Mouse (Mus musculus): ENCODE measurements around the gene Ssrp1. TPM values are rescaled to one million over a fixed set of nuclear protein-coding genes. Genes with fewer than 3 reads are reported as not detected.

Ssrp1 gene
- polyA plus RNA-seq, 1 experiment from 2014 or later = 291 TPM

GRCm38 (mm10) chr2:85093376-85093775, 56.3 kb downstream of the Ssrp1 start:
- no peak overlapping the region for H3K4me2 ChIP-seq
- H3K36me3 ChIP-seq = no peaks in the 10 kb centered on the region
- no peaks in the 10 kb centered on the region for H3K27me3 ChIP-seq
- no peaks in the 10 kb centered on the region for H3K9me3 ChIP-seq
- H3K4me3 ChIP-seq = no peak overlapping the region
- no peak overlapping the region for H3K27ac ChIP-seq
- H3K9ac ChIP-seq = no peak overlapping the region
- WGBS = 89% methylated on average over 1 of the region's 1 CpGs
- no peak for ATAC-seq (ENCODE audit: insufficient number of reproducible peaks, insufficient read depth, low FRiP score, low TSS enrichment, low read depth)
- peaks cover 7% of the 10 kb centered on the region; the same call in 1 of the 2 replicates for H3K4me1 ChIP-seq

- Histone ChIP-seq H3K27me3 (no peaks in the 10 kb centered on the region), H3K4me1 (no peaks in the 10 kb centered on the region), H3K4me2 (no peak overlapping the region), H3K4me3 (no peak overlapping the region), H3K9me3 (peaks cover under 1% of the 10 kb centered on the region; the same call in 1 of the 2 replicates), H3K9ac (no peak overlapping the region), H3K27ac (no peak overlapping the region), H3K36me3 (no peaks in the 10 kb centered on the region)
- 63% methylated on average over 5 of the region's 5 CpGs for WGBS
- ATAC-seq (ENCODE audit: insufficient number of reproducible peaks, insufficient read depth, low FRiP score, low TSS enrichment, low read depth) = no peak
These were observed 58.9 kb downstream of the Ssrp1 start for GRCm38 (mm10) chr2:85095906-85096305.

Other genes with a start within 250 kb of the Ssrp1 start
- gene Ube2l6, start 238.4 kb upstream of the Ssrp1 start, polyA plus RNA-seq (2015; fragmentation: Nextera tagmentation; extraction: Ambion mirVana) = 28.1 and 32.7 TPM in 2 replicates
- gene Smtnl1, start 214.6 kb upstream of the Ssrp1 start, polyA plus RNA-seq (2015; fragmentation: Nextera tagmentation; extraction: Ambion mirVana) = 0.18 TPM in 1 of 2 replicates, not detected in the other
- gene Timm10, start 210.2 kb upstream of the Ssrp1 start, polyA plus RNA-seq (2015; fragmentation: Nextera tagmentation; extraction: Ambion mirVana) = 40.4 and 47.6 TPM in 2 replicates
- 16.5 and 17.0 TPM in 2 replicates for gene Slc43a1, start 198.4 kb upstream of the Ssrp1 start, polyA plus RNA-seq (2015; fragmentation: Nextera tagmentation; extraction: Ambion mirVana)
- gene Rtn4rl2, start 150.5 kb upstream of the Ssrp1 start, polyA plus RNA-seq (2015; fragmentation: Nextera tagmentation; extraction: Ambion mirVana) = 1.0 and 1.3 TPM in 2 replicates
- 32.7 and 33.0 TPM in 2 replicates for gene Slc43a3, start 100.7 kb upstream of the Ssrp1 start, polyA plus RNA-seq (2015; fragmentation: Nextera tagmentation; extraction: Ambion mirVana)
- 0.44 and 0.94 TPM in 2 replicates for gene Prg2, start 56.8 kb upstream of the Ssrp1 start, polyA plus RNA-seq (2015; fragmentation: Nextera tagmentation; extraction: Ambion mirVana)
- gene Prg3, start 49.0 kb upstream of the Ssrp1 start, polyA plus RNA-seq (2015; fragmentation: Nextera tagmentation; extraction: Ambion mirVana) = 0.66 TPM in 1 of 2 replicates, not detected in the other
- gene P2rx3, start 228 bp downstream of the Ssrp1 start, polyA plus RNA-seq (2015; fragmentation: Nextera tagmentation; extraction: Ambion mirVana) = 1.1 and 1.6 TPM in 2 replicates
- gene Tnks1bp1, start 10.8 kb downstream of the Ssrp1 start, polyA plus RNA-seq (2015; fragmentation: Nextera tagmentation; extraction: Ambion mirVana) = 35.5 and 42.2 TPM in 2 replicates
- 47.2 and 50.1 TPM in 2 replicates for gene Aplnr, start 99.0 kb downstream of the Ssrp1 start, polyA plus RNA-seq (2015; fragmentation: Nextera tagmentation; extraction: Ambion mirVana)
- gene Lrrc55, start 160.0 kb downstream of the Ssrp1 start, polyA plus RNA-seq (2015; fragmentation: Nextera tagmentation; extraction: Ambion mirVana) = 0.59 and 0.61 TPM in 2 replicates

All from embryonic facial prominence, embryonic 13.5 days (tissue).